Mouse (Mus musculus): ENCODE data around the gene Slc4a11. TPM values are rescaled to one million over a fixed set of nuclear protein-coding genes. Genes with fewer than 3 reads are reported as not detected.
"Not testable (repeated sequence)": the region's sequence is repeated elsewhere in the genome, so short reads cannot be mapped to it uniquely, and the experiment has no call there.

The Slc4a11 gene
- total RNA-seq, 2 experiments from 2014 or later: 0.33 to 0.36 TPM

DNA sequence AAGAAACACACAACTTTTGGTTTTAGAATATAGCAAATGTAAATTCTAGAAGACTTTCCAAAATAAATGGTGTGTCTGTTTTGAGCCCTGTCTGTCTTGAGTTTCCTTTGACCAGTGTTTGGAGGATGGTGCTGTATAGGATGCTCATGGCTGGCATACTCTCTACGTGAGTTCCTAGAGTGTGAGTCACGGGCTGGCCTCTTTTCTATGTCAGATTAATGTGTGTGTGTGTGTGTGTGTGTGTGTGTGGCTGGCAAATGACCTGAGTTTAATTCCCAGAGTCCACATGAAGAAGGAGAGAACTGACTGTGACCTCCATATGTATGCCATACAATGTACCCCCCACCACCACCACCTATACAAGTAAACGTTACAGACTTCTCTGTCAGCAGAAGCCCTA is 15.8 kb downstream of the Slc4a11 start:
- DNase-seq: no peak
- intact Hi-C loops (cut with DNase I): no loop called here

GRCm38 (mm10) chr2:130679899-130680298 is 17.4 kb downstream of the Slc4a11 start:
- intact Hi-C loops (cut with DNase I): no loop called here
- no peak for DNase-seq

GRCm38 (mm10) chr2:130679154-130679553 is 18.2 kb downstream of the Slc4a11 start:
- intact Hi-C loops (cut with DNase I): no loop called here
- DNase-seq: no peak

DNA sequence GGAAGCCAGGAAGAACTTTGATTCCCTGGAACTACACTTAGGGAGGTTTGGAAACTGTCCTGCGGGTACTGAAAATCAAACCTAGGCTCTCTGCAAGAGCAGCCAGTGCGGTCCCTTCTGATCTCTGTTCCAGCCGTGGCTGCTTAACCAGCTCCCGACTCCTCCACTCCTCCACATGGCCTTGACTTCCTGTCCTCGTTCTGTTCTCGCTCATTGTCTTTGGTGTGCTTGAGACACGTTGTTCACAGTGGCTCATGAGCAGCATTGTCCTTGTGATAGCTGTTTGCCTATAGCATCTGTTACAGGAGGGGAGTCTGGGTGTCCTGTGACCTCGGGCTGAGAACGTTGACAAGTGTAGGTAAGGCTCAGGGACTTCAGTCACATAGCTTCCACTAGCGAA is 20.1 kb downstream of the Slc4a11 start:
- intact Hi-C loops (cut with DNase I): no loop called here
- DNase-seq: no peak

DNA sequence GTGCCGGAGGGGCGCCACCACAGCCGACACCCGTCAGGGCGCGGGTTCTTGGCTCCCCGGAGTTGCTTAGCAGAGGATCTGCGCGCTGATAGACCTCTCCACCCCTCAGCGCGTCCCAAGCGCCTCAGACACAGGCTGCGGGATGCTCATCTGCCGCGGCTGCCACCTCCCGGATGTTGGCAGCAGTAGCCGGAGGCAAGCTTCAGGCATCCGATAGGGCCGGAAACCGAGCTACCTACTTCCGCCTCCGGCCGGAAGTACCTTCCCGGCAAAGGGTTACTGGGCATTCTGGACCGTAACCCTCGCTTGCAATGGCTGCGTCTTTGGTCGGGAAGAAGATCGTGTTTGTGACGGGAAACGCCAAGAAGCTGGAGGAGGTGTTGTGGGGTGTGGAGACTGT is 29.8 kb downstream of the Slc4a11 start, which contains the start of gene Itpa:
Gene Itpa, plus strand, starts transcription at position 52 of the 400 bp plus-strand sequence.
- intact Hi-C loops (cut with DNase I): no loop called here
- peak; percentile 83 for DNase-seq

DNA sequence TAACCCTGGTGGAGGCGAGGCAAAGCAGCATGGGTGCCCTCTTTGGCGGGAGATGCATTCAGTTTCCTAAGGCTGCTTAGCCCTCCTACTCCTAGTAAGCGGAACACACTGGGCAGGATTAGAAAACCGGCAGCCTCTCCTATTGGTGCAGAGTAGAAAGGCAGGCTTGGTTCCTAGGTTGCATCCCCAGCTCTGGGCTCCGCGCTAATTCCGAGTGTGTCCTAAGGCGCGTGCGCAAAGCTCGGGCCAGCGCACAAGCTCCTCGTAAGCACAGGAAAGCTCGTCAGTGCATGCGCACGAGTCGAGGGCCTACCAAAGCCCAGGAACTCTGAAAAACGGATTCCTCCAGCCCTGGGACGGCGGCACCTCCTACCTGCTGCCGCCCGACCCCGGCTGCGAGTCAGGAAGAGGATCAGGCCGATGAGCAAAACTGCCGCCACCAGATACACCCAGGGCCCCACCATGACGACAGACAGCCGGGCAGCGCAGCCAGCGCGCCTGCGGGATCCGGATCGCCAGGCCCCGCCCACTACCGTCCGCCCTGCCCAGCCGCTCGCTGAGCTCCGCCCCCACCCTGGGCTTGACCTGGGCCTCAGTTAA is 33.1 kb downstream of the Slc4a11 start, which contains the start of gene Ddrgk1:
Gene Ddrgk1, minus strand, starts transcription at position 558 of the 600 bp plus-strand sequence.
- intact Hi-C loops (cut with DNase I): loop anchor here (5.0 kb wide), 1 partner anchor 102 kb away; the partner anchor contains the start of gene Mrps26

DNA sequence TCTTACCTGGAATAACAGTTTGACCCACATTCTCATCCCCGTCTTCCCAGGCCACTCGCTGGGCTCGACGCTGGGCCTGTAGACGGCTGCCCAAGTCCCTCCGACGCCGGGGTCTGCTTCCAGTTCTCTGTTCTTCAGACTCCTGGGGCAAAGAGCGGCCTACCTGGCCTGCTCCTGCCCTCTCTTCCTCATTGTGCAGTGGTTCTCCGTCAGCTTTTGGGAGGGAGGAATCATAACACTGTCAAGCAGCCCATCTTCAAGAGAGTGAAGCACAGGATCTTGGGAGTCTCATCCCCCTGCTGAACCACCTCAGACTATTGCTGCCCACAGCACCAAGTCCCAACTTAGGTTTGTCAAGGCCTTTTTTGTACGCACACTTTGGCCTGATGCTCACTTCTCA is 34.0 kb downstream of the Slc4a11 start:
- no peak for DNase-seq
- intact Hi-C loops (cut with DNase I): loop anchor here (5.0 kb wide), 1 partner anchor 101 kb away; the partner anchor contains the start of gene Mrps26

More for the DNA sequence above, 33.1 kb downstream of the Slc4a11 start, which contains the start of gene Ddrgk1:
- DNase-seq: peak; percentile 92 to 97

DNA sequence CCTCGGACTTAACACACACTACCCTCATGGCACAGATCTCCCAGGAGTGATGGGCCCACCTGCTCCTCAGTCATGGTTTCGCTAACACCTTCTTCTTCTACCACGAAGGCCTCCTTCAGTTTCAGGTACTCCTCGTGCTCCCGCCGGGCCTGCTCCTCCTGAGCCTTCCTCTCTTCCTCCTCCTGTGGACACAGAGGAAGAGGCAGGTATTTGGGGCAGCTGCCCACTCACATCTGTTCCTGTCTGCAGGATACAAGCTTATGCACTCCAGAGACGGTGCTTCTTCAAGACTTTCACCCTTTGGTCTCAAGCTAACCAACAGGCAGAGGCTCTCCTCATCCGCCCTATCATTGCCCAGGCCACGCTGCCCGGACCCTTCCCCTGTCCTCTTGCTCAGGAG is 38.8 kb downstream of the Slc4a11 start:
- intact Hi-C loops (cut with DNase I): no loop called here
- no peak for DNase-seq

DNA sequence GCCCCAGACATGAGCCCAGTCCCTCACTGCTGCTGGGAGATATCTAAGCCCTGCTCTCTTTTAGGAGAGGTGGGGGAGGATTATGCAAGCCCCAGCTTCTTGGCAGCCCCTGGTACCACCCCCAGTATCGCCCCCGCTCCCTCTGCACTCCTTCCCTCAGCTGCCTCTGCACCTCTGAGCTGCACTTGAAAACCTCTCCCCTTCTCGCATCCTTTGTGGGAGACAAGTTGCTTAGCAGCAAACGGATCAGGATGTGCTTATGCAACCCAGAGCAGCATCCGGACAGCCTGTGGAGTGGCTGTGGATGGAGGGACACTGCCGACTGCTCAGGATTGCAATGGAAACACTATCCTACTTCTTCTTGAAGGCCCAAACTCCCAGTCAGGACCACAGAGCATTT is 39.8 kb downstream of the Slc4a11 start:
- intact Hi-C loops (cut with DNase I): no loop called here
- no peak for DNase-seq

DNA sequence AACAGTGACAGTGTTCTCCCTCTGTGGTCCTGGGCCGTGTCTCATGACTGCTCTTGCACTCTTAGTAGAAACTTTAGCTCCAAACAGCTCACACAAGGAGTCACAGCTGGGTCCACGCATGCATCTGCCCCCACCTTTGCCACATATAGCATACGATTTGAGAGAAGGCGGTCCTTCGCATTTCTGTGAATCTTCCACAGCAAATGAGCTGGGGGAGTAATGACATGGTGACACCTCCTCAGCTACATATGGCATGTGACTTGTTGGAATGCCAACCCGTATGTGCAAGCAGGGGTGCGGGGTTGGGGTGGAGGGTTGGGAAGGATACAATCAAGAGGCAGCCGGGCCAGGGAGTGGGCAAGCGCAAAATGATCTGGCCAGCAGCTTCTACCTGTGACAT is 40.8 kb downstream of the Slc4a11 start:
- intact Hi-C loops (cut with DNase I): no loop called here
- DNase-seq: no peak

- DNase-seq: no peak
- intact Hi-C loops (cut with DNase I): no loop called here
These were observed 41.5 kb downstream of the Slc4a11 start for GRCm38 (mm10) chr2:130655660-130656339.

GRCm38 (mm10) chr2:130653760-130654159 is 43.6 kb downstream of the Slc4a11 start:
- DNase-seq: no peak
- intact Hi-C loops (cut with DNase I): no loop called here

GRCm38 (mm10) chr2:130653303-130653702 is 44.0 kb downstream of the Slc4a11 start:
- DNase-seq: no peak
- intact Hi-C loops (cut with DNase I): no loop called here

- intact Hi-C loops (cut with DNase I); DNase-seq: not testable (repeated sequence)
These were observed 48.3 kb downstream of the Slc4a11 start for GRCm38 (mm10) chr2:130649028-130649427.

- no peak for DNase-seq
- intact Hi-C loops (cut with DNase I): no loop called here
These were observed 52.1 kb downstream of the Slc4a11 start for GRCm38 (mm10) chr2:130645198-130645597.

GRCm38 (mm10) chr2:130642684-130643369 is 54.5 kb downstream of the Slc4a11 start, which contains the start of gene Lzts3:
TSS of gene Lzts3 (minus strand) at chr2:130642803.
- intact Hi-C loops (cut with DNase I): no loop called here
- peak; percentile 92 to 94 for DNase-seq

GRCm38 (mm10) chr2:130642197-130642660 is 55.1 kb downstream of the Slc4a11 start:
- DNase-seq: no peak
- intact Hi-C loops (cut with DNase I): no loop called here

DNA sequence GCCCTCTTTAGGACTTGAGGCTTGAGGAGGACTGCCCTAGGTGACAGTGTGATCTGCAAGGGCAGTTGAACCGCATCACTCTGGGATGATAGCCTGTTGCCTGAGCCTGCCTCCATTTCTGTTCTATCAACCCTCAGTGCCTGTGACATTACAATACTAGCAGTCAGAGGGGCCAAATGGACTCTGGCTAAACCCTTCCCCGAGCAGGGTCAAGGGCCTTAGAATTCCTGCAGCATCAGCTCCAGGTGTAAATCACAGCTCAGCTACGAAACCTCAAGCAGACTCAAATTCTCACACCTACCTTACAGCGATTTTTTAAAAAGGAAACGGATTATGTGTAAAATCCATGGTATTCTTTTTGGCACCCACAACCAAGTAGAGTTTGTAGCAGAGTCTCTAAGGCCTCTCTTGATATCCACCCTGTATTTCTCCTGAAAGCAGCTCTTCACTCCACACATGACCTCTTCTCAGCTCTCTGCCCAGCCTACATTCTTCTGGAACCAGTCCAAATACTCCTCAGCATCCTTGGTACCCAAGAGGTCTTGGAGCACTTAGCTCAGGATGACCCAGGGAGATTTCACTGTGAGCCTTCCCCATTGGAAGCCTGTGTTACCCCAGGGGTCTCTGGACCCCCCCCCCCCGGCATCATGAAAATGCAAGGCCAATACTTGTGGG is 55.8 kb downstream of the Slc4a11 start:
- intact Hi-C loops (cut with DNase I): no loop called here
- DNase-seq: no peak

GRCm38 (mm10) chr2:130639276-130639675 is 58.0 kb downstream of the Slc4a11 start:
- intact Hi-C loops (cut with DNase I): no loop called here
- no peak for DNase-seq

GRCm38 (mm10) chr2:130638101-130638611 is 59.2 kb downstream of the Slc4a11 start:
- intact Hi-C loops (cut with DNase I): no loop called here
- DNase-seq: no peak
